Mouse (Mus musculus): ENCODE results near the gene Thbs3. TPM values are rescaled to one million over a fixed set of nuclear protein-coding genes. Genes with fewer than 3 reads are reported as not detected.

The Thbs3 gene
- polyA plus RNA-seq, 1 experiment from 2014 or later = 78.2 TPM

GRCm38 (mm10) chr3:89247466-89247865 lies 32.5 kb downstream of the Thbs3 start:
- WGBS = 93% methylated on average over 4 of the region's 4 CpGs
- Histone ChIP-seq H3K4me1 (peaks cover 80% of the 10 kb centered on the region), H3K27me3 (ENCODE audit: poor library complexity, severe bottlenecking) (peaks cover 43% of the 10 kb centered on the region)

GRCm38 (mm10) chr3:89250435-89251040 lies 35.6 kb downstream of the Thbs3 start:
- H3K36me3 ChIP-seq (replicated peaks) = peaks cover 28% of the 10 kb centered on the region
- H3K27ac ChIP-seq = 0 out of 2 replicates have a peak overlapping the region, but pooled peaks have one; percentile 68
- WGBS = 24% methylated on average over 7 of the region's 7 CpGs
- H3K4me1 ChIP-seq = peaks cover 55% of the 10 kb centered on the region
- 0 out of 2 replicates have a peak overlapping the region, but pooled peaks have one; percentile 32 for H3K4me3 ChIP-seq
- H3K27me3 ChIP-seq (ENCODE audit: poor library complexity, severe bottlenecking) = peaks cover 29% of the 10 kb centered on the region
- no peaks in the 10 kb centered on the region for H3K9me3 ChIP-seq
- DNase-seq (ENCODE audit: extremely low spot score, low spot score) = peak; percentile 47

More at GRCm38 (mm10) chr3:89247466-89247865, 32.5 kb downstream of the Thbs3 start:
- Histone ChIP-seq H3K9me3 (no peaks in the 10 kb centered on the region), H3K27ac (peak overlapping the region; percentile 94; the same call in 1 of the 2 replicates), H3K36me3 (replicated peaks) (peaks cover 28% of the 10 kb centered on the region), H3K4me3 (peak overlapping the region; percentile 83)
- DNase-seq (ENCODE audit: extremely low spot score, low spot score) = no peak

GRCm38 (mm10) chr3:89251365-89251895 lies 36.5 kb downstream of the Thbs3 start:
- Histone ChIP-seq H3K4me3 (peak overlapping the region; percentile 32), H3K27me3 (ENCODE audit: poor library complexity, severe bottlenecking) (peaks cover 23% of the 10 kb centered on the region), H3K27ac (peak overlapping the region; percentile 68), H3K36me3 (replicated peaks) (peaks cover 28% of the 10 kb centered on the region), H3K4me1 (peaks cover 47% of the 10 kb centered on the region), H3K9me3 (no peaks in the 10 kb centered on the region)
- peak; percentile 35 for DNase-seq (ENCODE audit: extremely low spot score, low spot score)
- WGBS = 11% methylated on average over 17 of the region's 17 CpGs

- H3K27me3 ChIP-seq (ENCODE audit: poor library complexity, severe bottlenecking) = peaks cover 31% of the 10 kb centered on the region
- H3K27ac ChIP-seq = no peak overlapping the region
- DNase-seq (ENCODE audit: extremely low spot score, low spot score) = no peak
- no peak overlapping the region for H3K4me3 ChIP-seq
- peaks cover 29% of the 10 kb centered on the region for H3K4me1 ChIP-seq
- peaks cover under 1% of the 10 kb centered on the region; the same call in 1 of the 2 replicates for H3K36me3 ChIP-seq (replicated peaks)
- no peaks in the 10 kb centered on the region for H3K9me3 ChIP-seq
- WGBS = 90% methylated on average over 5 of the region's 5 CpGs
These were observed 40.0 kb downstream of the Thbs3 start for GRCm38 (mm10) chr3:89254994-89255393.

- no peak for DNase-seq (ENCODE audit: extremely low spot score, low spot score)
- Histone ChIP-seq H3K4me1 (peaks cover 24% of the 10 kb centered on the region), H3K36me3 (replicated peaks) (no peaks in the 10 kb centered on the region), H3K4me3 (no peak overlapping the region), H3K9me3 (no peaks in the 10 kb centered on the region), H3K27me3 (ENCODE audit: poor library complexity, severe bottlenecking) (peaks cover 31% of the 10 kb centered on the region), H3K27ac (no peak overlapping the region)
- 85% methylated on average over 5 of the region's 5 CpGs for WGBS
These were observed 41.2 kb downstream of the Thbs3 start for GRCm38 (mm10) chr3:89256177-89256576.

- no peaks in the 10 kb centered on the region for H3K36me3 ChIP-seq (replicated peaks)
- H3K27ac ChIP-seq = no peak within 1 kb of the TSS
- no peak for DNase-seq (ENCODE audit: extremely low spot score, low spot score)
- H3K9me3 ChIP-seq = no peaks in the 10 kb centered on the region
- H3K4me3 ChIP-seq = no peak within 1 kb of the TSS
- H3K4me1 ChIP-seq = peaks cover 11% of the 10 kb centered on the region
- peaks cover 8% of the 10 kb centered on the region; the same call in 1 of the 2 replicates for H3K27me3 ChIP-seq (ENCODE audit: poor library complexity, severe bottlenecking)
- WGBS = 67% methylated on average over 7 of the region's 7 CpGs
These were observed 44.1 kb downstream of the Thbs3 start, which contains the start of gene Dpm3 for GRCm38 (mm10) chr3:89259076-89259475. TSS of gene Dpm3 (plus strand) at chr3:89259358.

GRCm38 (mm10) chr3:89260211-89260610 lies 45.2 kb downstream of the Thbs3 start:
- Histone ChIP-seq H3K9me3 (no peaks in the 10 kb centered on the region), H3K27me3 (ENCODE audit: poor library complexity, severe bottlenecking) (peaks cover 8% of the 10 kb centered on the region; the same call in 1 of the 2 replicates), H3K4me3 (no peak overlapping the region), H3K36me3 (replicated peaks) (no peaks in the 10 kb centered on the region), H3K4me1 (peaks cover 11% of the 10 kb centered on the region), H3K27ac (no peak overlapping the region)
- DNase-seq (ENCODE audit: extremely low spot score, low spot score) = no peak
- 86% methylated on average over 3 of the region's 3 CpGs for WGBS

GRCm38 (mm10) chr3:89262417-89262816 lies 47.4 kb downstream of the Thbs3 start:
- Histone ChIP-seq H3K4me1 (peaks cover 25% of the 10 kb centered on the region), H3K27me3 (ENCODE audit: poor library complexity, severe bottlenecking) (peaks cover 8% of the 10 kb centered on the region; the same call in 1 of the 2 replicates), H3K36me3 (replicated peaks) (no peaks in the 10 kb centered on the region), H3K27ac (no peak overlapping the region), H3K4me3 (no peak overlapping the region), H3K9me3 (no peaks in the 10 kb centered on the region)
- WGBS = 79% methylated on average over 10 of the region's 10 CpGs
- DNase-seq (ENCODE audit: extremely low spot score, low spot score) = no peak

- peak overlapping the region; percentile 86 for H3K27ac ChIP-seq
- peaks cover 26% of the 10 kb centered on the region for H3K27me3 ChIP-seq (ENCODE audit: poor library complexity, severe bottlenecking)
- peak; percentile 82 for DNase-seq (ENCODE audit: extremely low spot score, low spot score)
- peak overlapping the region; percentile 68 for H3K4me3 ChIP-seq
- H3K9me3 ChIP-seq = no peaks in the 10 kb centered on the region
- peaks cover 49% of the 10 kb centered on the region for H3K4me1 ChIP-seq
- under 1% methylated on average over 20 of the region's 20 CpGs for WGBS
- peaks cover 9% of the 10 kb centered on the region for H3K36me3 ChIP-seq (replicated peaks)
These were observed 51.5 kb downstream of the Thbs3 start for GRCm38 (mm10) chr3:89266439-89266893.

- H3K27ac ChIP-seq = no peak overlapping the region
- H3K4me1 ChIP-seq = peaks cover 57% of the 10 kb centered on the region
- H3K36me3 ChIP-seq (replicated peaks) = peaks cover 9% of the 10 kb centered on the region
- H3K27me3 ChIP-seq (ENCODE audit: poor library complexity, severe bottlenecking) = peaks cover 39% of the 10 kb centered on the region
- no peaks in the 10 kb centered on the region for H3K9me3 ChIP-seq
- WGBS = 52% methylated on average over 8 of the region's 8 CpGs
- DNase-seq (ENCODE audit: extremely low spot score, low spot score) = no peak
- 0 out of 2 replicates have a peak overlapping the region, but pooled peaks have one; percentile 64 for H3K4me3 ChIP-seq
These were observed 53.9 kb downstream of the Thbs3 start for GRCm38 (mm10) chr3:89268916-89269315.

GRCm38 (mm10) chr3:89270051-89270755 lies 55.2 kb downstream of the Thbs3 start, which contains the start of gene Slc50a1:
TSS of gene Slc50a1 (minus strand) at chr3:89270570.
- peaks cover 39% of the 10 kb centered on the region for H3K27me3 ChIP-seq (ENCODE audit: poor library complexity, severe bottlenecking)
- peak within 1 kb of the TSS; percentile 87 for H3K27ac ChIP-seq
- DNase-seq (ENCODE audit: extremely low spot score, low spot score) = peak; percentile 77
- peaks cover 57% of the 10 kb centered on the region for H3K4me1 ChIP-seq
- H3K36me3 ChIP-seq (replicated peaks) = peaks cover 9% of the 10 kb centered on the region
- H3K9me3 ChIP-seq = no peaks in the 10 kb centered on the region
- WGBS = 7% methylated on average over 39 of the region's 39 CpGs
- H3K4me3 ChIP-seq = peak within 1 kb of the TSS; percentile 64

- Histone ChIP-seq H3K27ac (peak overlapping the region; percentile 87), H3K27me3 (ENCODE audit: poor library complexity, severe bottlenecking) (peaks cover 46% of the 10 kb centered on the region), H3K36me3 (replicated peaks) (peaks cover 9% of the 10 kb centered on the region), H3K4me3 (peak overlapping the region; percentile 64), H3K9me3 (no peaks in the 10 kb centered on the region), H3K4me1 (peaks cover 55% of the 10 kb centered on the region)
- WGBS = 76% methylated on average over 6 of the region's 6 CpGs
- DNase-seq (ENCODE audit: extremely low spot score, low spot score) = no peak
These were observed 55.9 kb downstream of the Thbs3 start for GRCm38 (mm10) chr3:89270891-89271290.

Measured in forebrain, embryonic 10.5 days (tissue).